Mouse (Mus musculus) liver, adult 2 months (tissue): ENCODE data around the gene Dlst. TPM values are rescaled to one million over a fixed set of nuclear protein-coding genes. Genes with fewer than 3 reads are reported as not detected.

Experiments
- DNase-seq: peaks from one replicate; pipeline ENCODE4 v3.0.0-alpha.2; 2011; ENCODE audit warnings: low read depth, low spot score; ENCODE audit errors: extremely low read depth
- H3K27ac ChIP-seq: fragments of 200-500 bp; replicated peaks from 2 replicates; pipeline ENCODE4 v1.5.1; 2012; ENCODE audit warnings: low read depth, mild to moderate bottlenecking, control low read depth, inconsistent platforms, low read length; ENCODE audit not compliant: insufficient read depth
- H3K27me3 ChIP-seq: fragments of 200-500 bp; 2 replicates; pipeline ENCODE4 v1.6.1; 2012; ENCODE audit warnings: mild to moderate bottlenecking, moderate library complexity, low read length, inconsistent platforms; ENCODE audit not compliant: control insufficient read depth, insufficient read depth
- H3K36me3 ChIP-seq: fragments of 200-500 bp; 2 replicates; pipeline ENCODE4 v1.6.1; 2012; ENCODE audit warnings: low read length, inconsistent platforms; ENCODE audit not compliant: control insufficient read depth, insufficient read depth
- H3K4me1 ChIP-seq: fragments of 200-500 bp; 2 replicates; pipeline ENCODE4 v1.6.1; 2011; ENCODE audit warnings: low read length; ENCODE audit not compliant: control insufficient read depth, insufficient read depth
- H3K4me3 ChIP-seq: fragments of 200-500 bp; 2 replicates; pipeline ENCODE4 v1.5.1; 2011; ENCODE audit warnings: low read depth, mild to moderate bottlenecking, control low read depth, low read length, moderate library complexity; ENCODE audit not compliant: insufficient read depth
- H3K79me2 ChIP-seq: fragments of 200-500 bp; 2 replicates; pipeline ENCODE4 v1.6.1; 2012; ENCODE audit warnings: inconsistent platforms, mild to moderate bottlenecking, low read length, moderate library complexity; ENCODE audit not compliant: control insufficient read depth, insufficient read depth
- H3K9ac ChIP-seq: fragments of 200-500 bp; 2 replicates; pipeline ENCODE4 v1.6.1; 2012; ENCODE audit warnings: low read depth, mild to moderate bottlenecking, control low read depth, inconsistent platforms, low read length
- CTCF ChIP-seq: fragments of 200-500 bp; IDR thresholded peaks from 2 replicates; pipeline ENCODE4 v1.5.1; 2011; ENCODE audit warnings: low read depth, low read length, control low read depth
- POLR2A ChIP-seq: fragments of 200-500 bp; IDR thresholded peaks from 2 replicates; pipeline ENCODE4 v1.6.1; 2011; ENCODE audit warnings: low read length, control low read depth; ENCODE audit not compliant: insufficient read depth; ENCODE audit errors: extremely low read depth
- WGBS: fragments of 180-500 bp; shearing (Covaris S2); methylation state at CpG from one replicate; pipeline ENCODE4 v1.1.7; 2018; 5-methylcytosine and 5-hydroxymethylcytosine counted together
- polyA plus RNA-seq: library from polyadenylated mRNA; depleted of rRNA; stranded (reverse); fragments of >200 nt; gene quantifications from 2 replicates; pipeline ENCODE4 v1.2.3, GENCODE M21; 2012
- total RNA-seq: library from RNA; depleted of rRNA; stranded (reverse); fragments of >200 nt; gene quantifications from 2 replicates; pipeline ENCODE4 v1.2.3, GENCODE M21; 2014

The Dlst gene
- total and polyA plus RNA-seq, 2 experiments, result 111 to 149 TPM

- Histone ChIP-seq H3K27ac (no peak overlapping the region), H3K27me3 (no peaks in the 10 kb centered on the region), H3K4me1 (peaks cover 3% of the 10 kb centered on the region; the same call in 1 of the 2 replicates), H3K36me3 (no peaks in the 10 kb centered on the region), H3K79me2 (no peaks in the 10 kb centered on the region), H3K9ac (no peak overlapping the region), H3K4me3 (no peak overlapping the region)
- WGBS, result 88% methylated on average over 14 of the region's 14 CpGs
- no peak for TF ChIP-seq POLR2A
- TF ChIP-seq CTCF, result no peak
- no peak for DNase-seq
These were observed 9.6 kb upstream of the Dlst start for GRCm38 (mm10) chr12:85101001-85101400.

- 92% methylated on average over 5 of the region's 5 CpGs for WGBS
- no peaks in the 10 kb centered on the region for H3K27me3 ChIP-seq
- no peak for TF ChIP-seq CTCF
- TF ChIP-seq POLR2A, result no peak
- H3K9ac ChIP-seq, result no peak overlapping the region
- no peak overlapping the region for H3K4me3 ChIP-seq
- no peak for DNase-seq
- H3K4me1 ChIP-seq, result peaks cover 3% of the 10 kb centered on the region; the same call in 1 of the 2 replicates
- H3K79me2 ChIP-seq, result no peaks in the 10 kb centered on the region
- H3K36me3 ChIP-seq, result no peaks in the 10 kb centered on the region
- no peak overlapping the region for H3K27ac ChIP-seq
These were observed 9.0 kb upstream of the Dlst start for GRCm38 (mm10) chr12:85101521-85102106.

- H3K27ac ChIP-seq, result no peak overlapping the region
- no peaks in the 10 kb centered on the region for H3K27me3 ChIP-seq
- 64% methylated on average over 8 of the region's 8 CpGs for WGBS
- peaks cover 3% of the 10 kb centered on the region; the same call in 1 of the 2 replicates for H3K4me1 ChIP-seq
- TF ChIP-seq CTCF (no peak), POLR2A (no peak)
- no peak overlapping the region for H3K9ac ChIP-seq
- no peaks in the 10 kb centered on the region for H3K79me2 ChIP-seq
- no peaks in the 10 kb centered on the region for H3K36me3 ChIP-seq
- H3K4me3 ChIP-seq, result no peak overlapping the region
- peak; percentile 39 for DNase-seq
These were observed 7.5 kb upstream of the Dlst start for GRCm38 (mm10) chr12:85103096-85103495.

GRCm38 (mm10) chr12:85104789-85105188 is 5.8 kb upstream of the Dlst start:
- Histone ChIP-seq H3K9ac (peak overlapping the region; percentile 18; the same call in 1 of the 2 replicates), H3K36me3 (no peaks in the 10 kb centered on the region), H3K27me3 (no peaks in the 10 kb centered on the region), H3K4me1 (peaks cover 3% of the 10 kb centered on the region; the same call in 1 of the 2 replicates), H3K79me2 (no peaks in the 10 kb centered on the region; the same call in 1 of the 2 replicates), H3K27ac (peak overlapping the region; percentile 53), H3K4me3 (no peak overlapping the region)
- peak; percentile 92 for DNase-seq
- TF ChIP-seq CTCF (no peak), POLR2A (no peak)
- 30% methylated on average over 8 of the region's 8 CpGs for WGBS

GRCm38 (mm10) chr12:85106292-85106691 is 4.3 kb upstream of the Dlst start:
- Histone ChIP-seq H3K79me2 (peaks cover 5% of the 10 kb centered on the region; the same call in 1 of the 2 replicates), H3K9ac (no peak overlapping the region)

GRCm38 (mm10) chr12:85108643-85109042 is 2.0 kb upstream of the Dlst start:
- Histone ChIP-seq H3K79me2 (peaks cover 18% of the 10 kb centered on the region; the same call in 1 of the 2 replicates), H3K27me3 (no peaks in the 10 kb centered on the region), H3K4me1 (peaks cover 21% of the 10 kb centered on the region), H3K36me3 (no peaks in the 10 kb centered on the region), H3K4me3 (no peak overlapping the region), H3K9ac (no peak overlapping the region), H3K27ac (no peak overlapping the region)
- DNase-seq, result no peak
- TF ChIP-seq CTCF, result no peak
- no peak for TF ChIP-seq POLR2A
- whole genome bisulfite sequencing, result 85% methylated on average over 3 of the region's 3 CpGs

More at GRCm38 (mm10) chr12:85106292-85106691, 4.3 kb upstream of the Dlst start:
- WGBS, result 80% methylated on average over 8 of the region's 8 CpGs
- Histone ChIP-seq H3K4me3 (no peak overlapping the region), H3K36me3 (no peaks in the 10 kb centered on the region), H3K27me3 (no peaks in the 10 kb centered on the region), H3K4me1 (peaks cover 6% of the 10 kb centered on the region; the same call in 1 of the 2 replicates), H3K27ac (no peak overlapping the region)
- TF ChIP-seq POLR2A, result no peak
- no peak for TF ChIP-seq CTCF
- DNase-seq, result no peak
